In the genomic region with DNA sequence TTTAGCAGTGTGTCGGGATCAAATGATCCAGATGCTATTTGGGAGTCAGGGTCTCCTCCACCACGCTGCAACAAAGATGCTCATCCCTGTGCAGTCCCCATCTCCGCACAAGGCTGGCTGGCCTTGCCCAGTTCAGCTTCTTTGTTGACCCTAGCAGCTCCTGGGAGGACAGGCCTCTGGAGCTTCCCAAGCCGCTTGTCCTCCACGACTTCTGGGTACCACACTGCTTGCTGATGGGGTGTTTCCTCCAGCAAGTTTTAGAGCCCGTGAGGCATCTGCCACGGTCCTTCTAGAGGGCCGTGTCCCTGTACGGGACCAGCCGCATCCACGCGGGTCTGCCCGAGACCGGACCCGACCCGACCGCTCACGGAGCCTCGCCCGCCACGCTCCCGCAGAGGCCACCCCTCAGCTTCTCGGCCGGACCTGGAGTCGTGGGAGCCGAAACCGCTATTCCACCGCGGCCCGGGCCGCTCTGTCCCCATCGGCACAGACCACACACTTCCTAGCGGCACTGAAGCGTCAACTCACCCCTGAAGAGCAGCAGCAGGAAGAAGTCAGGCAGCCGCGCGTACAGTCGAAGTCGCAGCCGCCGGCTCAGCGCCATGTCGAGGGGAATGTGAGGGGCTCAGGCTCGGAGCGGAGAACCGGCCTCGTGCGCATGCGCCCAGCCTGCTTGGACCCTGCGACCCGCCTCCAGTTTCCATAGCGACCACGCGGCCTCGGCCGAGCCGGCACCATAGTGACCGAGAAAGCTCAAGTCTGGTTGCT, we compare ENCODE assay signal across 8 mouse cellular contexts. TPM values are rescaled to one million over a fixed set of nuclear protein-coding genes. Genes with fewer than 3 reads are reported as not detected.
A peak's percentile ranks its signal among the peaks of the same experiment; 100 is the strongest.
DNase-seq lines count a peak whose midpoint lies in the region; ATAC-seq and TF ChIP-seq lines count a peak whose summit lies in the region.

A gene (minus strand): TSS at position 659 of the 768 bp plus-strand sequence.

- WGBS in intestine, embryonic 16.5 days, result under 1% methylated on average over 58 of the region's 58 CpGs
- WGBS in midbrain, embryonic 11.5 days, result under 1% methylated on average over 58 of the region's 58 CpGs
- WGBS in spleen, adult 2 months, result 5% methylated on average over 58 of the region's 58 CpGs

- H3K4me3 ChIP-seq in intestine, embryonic 16.5 days (ENCODE audit: low read length), result peak within 1 kb of the TSS; percentile 72
- H3K4me3 ChIP-seq in midbrain, embryonic 11.5 days (ENCODE audit: low read depth, low read length), result peak within 1 kb of the TSS; percentile 70
- H3K4me3 ChIP-seq in spleen, adult 2 months (ENCODE audit: extremely low read depth, insufficient read depth, insufficient read length), result peak within 1 kb of the TSS; percentile 48; the same call in 1 of the 2 replicates

- peak within 1 kb of the TSS; percentile 66 for H3K4me2 ChIP-seq in intestine, embryonic 16.5 days (ENCODE audit: low read depth, low read length)
- peak within 1 kb of the TSS; percentile 52 for H3K4me2 ChIP-seq in midbrain, embryonic 11.5 days

- intact Hi-C loops in left cerebral cortex, postnatal 25 days (cut with DNase I), result loop anchor here (5.0 kb wide), 1 partner anchor 48 kb away; no protein-coding TSS in a partner anchor

- H3K4me1 ChIP-seq in intestine, embryonic 16.5 days (ENCODE audit: control insufficient read depth, insufficient read depth, low read length), result no peaks in the 10 kb centered on the region
- peaks cover 17% of the 10 kb centered on the region for H3K4me1 ChIP-seq in midbrain, embryonic 11.5 days (ENCODE audit: control insufficient read depth, insufficient read depth, low read length)
- peaks cover 5% of the 10 kb centered on the region; the same call in 1 of the 2 replicates for H3K4me1 ChIP-seq in spleen, adult 2 months (ENCODE audit: control insufficient read depth, insufficient read depth, insufficient read length)

- H3K9me3 ChIP-seq in intestine, embryonic 16.5 days (ENCODE audit: control insufficient read depth, low read length), result no peaks in the 10 kb centered on the region
- no peaks in the 10 kb centered on the region for H3K9me3 ChIP-seq in midbrain, embryonic 11.5 days (ENCODE audit: control insufficient read depth, low read length)

- TF ChIP-seq CTCF in spleen, adult 2 months (IDR thresholded peaks at IDR 0.05; ENCODE audit: extremely low read depth, insufficient read depth, insufficient read length, insufficient replicate concordance), result no peak

- peaks cover 8% of the 10 kb centered on the region; the same call in 1 of the 2 replicates for H3K27me3 ChIP-seq in intestine, embryonic 16.5 days (replicated peaks; ENCODE audit: control insufficient read depth, insufficient read depth, low read length)
- H3K27me3 ChIP-seq in midbrain, embryonic 11.5 days (ENCODE audit: control insufficient read depth, insufficient read depth, low read length), result no peaks in the 10 kb centered on the region
- H3K27me3 ChIP-seq in spleen, adult 2 months (ENCODE audit: control insufficient read depth, insufficient read depth, low read length), result peaks cover 6% of the 10 kb centered on the region

- no peaks in the 10 kb centered on the region for H3K36me3 ChIP-seq in intestine, embryonic 16.5 days (ENCODE audit: control insufficient read depth, insufficient read depth, low read length)
- no peaks in the 10 kb centered on the region for H3K36me3 ChIP-seq in midbrain, embryonic 11.5 days (ENCODE audit: control insufficient read depth, insufficient read depth, low read length)
- H3K36me3 ChIP-seq in spleen, adult 2 months (ENCODE audit: control insufficient read depth, insufficient read depth, low read length), result no peaks in the 10 kb centered on the region

- peak within 1 kb of the TSS; percentile 79 for H3K9ac ChIP-seq in intestine, embryonic 16.5 days (ENCODE audit: low read depth, low read length)
- peak within 1 kb of the TSS; percentile 85 for H3K9ac ChIP-seq in midbrain, embryonic 11.5 days (ENCODE audit: low read length)

- TF ChIP-seq POLR2A in spleen, adult 2 months (IDR thresholded peaks at IDR 0.05; ENCODE audit: low read depth, low read length), result no peak

- peak; percentile 96 for DNase-seq in adrenal gland, postnatal 14 days
- peak; percentile 95 for DNase-seq in embryo, embryonic 11.5 days (ENCODE audit: low read depth, low spot score)
- DNase-seq in gonadal fat pad, adult 2 months (ENCODE audit: low read depth), result no peak
- DNase-seq in left cerebral cortex, postnatal 25 days (ENCODE audit: low spot score in 2 of 2), result peak; percentile 95 to 96
- peak; percentile 100 for DNase-seq in midbrain, embryonic 11.5 days (ENCODE audit: low spot score, missing footprints)
- peak in 1 of 2 experiments; percentile 10 for DNase-seq in spleen, adult 2 months (ENCODE audit: low read depth in 1 of 2, low spot score in 2 of 2)

- peak within 1 kb of the TSS; percentile 82 for H3K27ac ChIP-seq in intestine, embryonic 16.5 days (ENCODE audit: low read length)
- H3K27ac ChIP-seq in midbrain, embryonic 11.5 days (ENCODE audit: low read depth, low read length), result peak within 1 kb of the TSS; percentile 90
- no peak within 1 kb of the TSS for H3K27ac ChIP-seq in spleen, adult 2 months (ENCODE audit: insufficient read depth, low read length)

- ATAC-seq in intestine, embryonic 16.5 days, result peak; percentile 98
- peak; percentile 99 for ATAC-seq in midbrain, embryonic 11.5 days (ENCODE audit: low FRiP score)
- no peak for ATAC-seq in activated CD4-positive, CD25-positive, alpha-beta regulatory T cell, adult 4 months

RNA-seq across cellular contexts. Expression of the gene that starts here (rescaled TPM):
- 30.9 and 38.4 TPM in 2 replicates for total RNA-seq in adrenal gland, postnatal 14 days (2021)
- polyA plus RNA-seq in gonadal fat pad, adult 2 months (2012; rRNA removed), result 14.9 and 16.2 TPM in 2 replicates
- 36.5 and 41.4 TPM in 2 replicates for polyA plus RNA-seq in intestine, embryonic 16.5 days (2015; fragmentation: Nextera tagmentation; extraction: Ambion mirVana)
- total RNA-seq in left cerebral cortex, postnatal 25 days (2021), result 10 to 100 TPM; 30.7 to 33.4 TPM
- polyA plus RNA-seq in midbrain, embryonic 11.5 days (2014; fragmentation: Nextera tagmentation; extraction: Ambion mirVana), result 170 and 171 TPM in 2 replicates
- polyA plus RNA-seq in spleen, adult 2 months (2012; rRNA removed), result 5.9 and 6.4 TPM in 2 replicates
- under 1 TPM in 1 of 2 experiments, not detected in 1; 0.56 TPM for polyA plus RNA-seq in activated CD4-positive, CD25-positive, alpha-beta regulatory T cell, adult 4 months (2017; shearing (Covaris generic))
